Mouse (Mus musculus) kidney, postnatal 14 days (tissue): ENCODE measurements around the gene Pfkfb2.
A peak's percentile ranks its signal among the peaks of the same experiment; 100 is the strongest.

Experiments used
- DNase-seq: peaks from one replicate; pipeline ENCODE4 v3.0.0; 2022; ENCODE audit warnings: mixed read lengths

Gene Pfkfb2

DNA sequence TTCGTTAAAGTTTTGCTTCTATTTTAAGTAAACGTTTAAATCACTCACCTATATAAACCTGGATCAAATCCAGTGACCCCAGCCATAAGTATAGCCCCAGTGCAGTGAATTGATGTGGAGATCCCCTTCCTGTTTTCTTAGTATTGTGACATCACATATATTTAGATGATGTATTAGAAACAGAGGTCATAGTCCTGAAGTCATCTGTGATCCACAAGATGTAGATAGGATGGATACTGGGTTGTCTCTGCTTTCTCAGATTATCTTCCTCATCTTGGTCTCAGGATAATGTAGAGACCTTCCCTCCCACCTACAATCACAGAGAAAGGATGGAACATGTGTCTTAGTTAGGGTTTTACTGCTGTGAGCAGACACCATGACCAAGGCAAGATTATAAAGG, at the start of gene Pfkfb2:
Gene Pfkfb2 (minus strand): TSS at position 101 of the 400 bp plus-strand sequence.
- no peak for DNase-seq

GRCm38 (mm10) chr1:130776645-130777044, 47.6 kb upstream of the Pfkfb2 start:
- DNase-seq: no peak

DNA sequence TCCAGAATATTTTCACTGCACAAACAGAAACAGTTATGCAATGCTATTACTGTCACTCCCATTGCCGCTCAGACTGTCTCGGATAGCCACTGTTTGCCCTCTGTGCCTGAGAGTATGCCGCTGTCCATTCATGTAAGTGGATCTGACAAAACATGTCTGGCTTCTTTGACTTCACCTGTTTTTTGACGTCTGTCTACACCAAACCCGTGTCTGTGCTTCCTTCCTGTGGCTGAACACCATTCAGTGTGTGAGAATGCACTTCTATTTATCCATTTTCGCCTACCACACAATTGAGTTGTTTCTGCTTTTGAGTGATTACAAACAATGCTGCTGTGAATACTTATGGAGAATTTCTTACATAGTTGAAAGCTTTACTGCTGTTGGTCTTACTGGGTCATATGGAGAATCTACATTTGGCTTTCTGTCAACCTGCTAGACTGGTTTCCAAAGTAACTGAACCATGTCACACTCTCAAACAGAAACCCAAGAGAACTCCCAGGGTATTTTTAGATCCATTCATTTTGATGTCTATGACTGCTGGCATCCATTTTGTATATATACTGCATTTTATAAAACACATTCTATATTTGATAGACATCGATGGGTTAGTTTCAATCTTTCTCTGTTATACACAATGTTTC, 46.8 kb upstream of the Pfkfb2 start:
- no peak for DNase-seq

DNA sequence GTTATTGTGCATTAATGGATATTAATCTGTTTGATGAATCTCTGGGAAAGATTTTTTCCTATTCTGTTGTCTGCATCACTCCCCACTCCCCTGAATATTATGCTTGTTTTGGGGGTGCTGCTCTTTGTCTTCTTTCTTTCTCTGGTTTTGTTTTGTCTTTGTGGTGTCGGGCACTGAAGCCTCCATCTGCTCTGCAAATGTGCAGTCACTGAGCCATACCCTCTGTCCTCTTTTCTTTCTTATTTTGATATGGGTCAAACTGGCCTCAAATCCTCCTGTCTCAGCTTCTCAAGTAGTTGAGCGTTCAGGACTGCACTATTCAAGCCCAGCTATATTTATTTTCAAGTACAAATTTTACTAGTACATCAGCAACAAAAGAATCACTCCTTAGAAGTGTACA, 46.2 kb upstream of the Pfkfb2 start:
- DNase-seq: no peak

DNA sequence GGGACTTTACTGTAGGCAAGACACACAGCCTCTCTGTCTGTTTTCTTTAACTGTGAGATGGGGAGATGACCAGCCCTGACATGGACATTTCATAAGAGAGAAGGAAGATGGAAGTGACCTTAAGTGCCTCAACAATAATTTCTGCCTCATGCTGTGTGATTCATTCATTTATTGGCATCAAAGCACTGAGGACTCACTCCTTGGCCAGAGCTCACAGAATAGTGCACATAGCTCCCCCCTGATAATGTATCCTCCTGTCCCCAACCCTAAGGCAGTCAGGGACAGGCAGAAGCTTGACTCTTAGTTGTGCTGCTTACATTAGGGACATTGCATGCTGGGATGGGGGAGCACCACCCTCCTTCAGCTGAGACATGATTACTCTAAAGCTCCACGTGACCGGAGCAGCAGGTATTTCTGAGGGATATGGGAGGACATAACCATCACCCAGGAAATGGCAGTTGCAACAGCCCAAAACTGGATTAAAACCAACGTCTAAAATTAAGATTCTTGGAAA, 42.0 kb upstream of the Pfkfb2 start:
- DNase-seq: no peak

DNA sequence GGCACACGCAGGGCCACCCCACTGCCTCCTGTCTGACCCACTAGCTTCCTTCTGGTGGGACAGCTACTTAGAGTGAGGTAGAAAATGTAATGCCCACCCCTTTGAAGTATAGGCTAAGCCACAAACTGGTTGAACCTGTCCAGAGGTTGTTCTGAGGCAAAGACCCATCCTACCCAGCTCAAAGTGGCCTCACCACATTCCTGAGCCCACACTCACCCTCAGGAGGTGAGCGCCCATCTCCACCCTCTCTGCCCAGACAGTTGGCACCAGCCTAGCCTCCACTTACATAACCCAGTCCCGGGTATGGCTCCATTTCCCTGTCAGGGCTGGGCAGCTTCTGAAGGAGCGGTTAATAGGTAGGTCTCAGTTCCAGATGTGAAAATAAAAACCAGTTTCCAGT, 41.4 kb upstream of the Pfkfb2 start:
- DNase-seq: peak; percentile 12

GRCm38 (mm10) chr1:130769925-130770324, 40.9 kb upstream of the Pfkfb2 start:
- DNase-seq: no peak

- DNase-seq: no peak
These were observed 38.0 kb upstream of the Pfkfb2 start for GRCm38 (mm10) chr1:130767066-130767465.

- no peak for DNase-seq
These were observed 35.0 kb upstream of the Pfkfb2 start for GRCm38 (mm10) chr1:130764027-130764461.

DNA sequence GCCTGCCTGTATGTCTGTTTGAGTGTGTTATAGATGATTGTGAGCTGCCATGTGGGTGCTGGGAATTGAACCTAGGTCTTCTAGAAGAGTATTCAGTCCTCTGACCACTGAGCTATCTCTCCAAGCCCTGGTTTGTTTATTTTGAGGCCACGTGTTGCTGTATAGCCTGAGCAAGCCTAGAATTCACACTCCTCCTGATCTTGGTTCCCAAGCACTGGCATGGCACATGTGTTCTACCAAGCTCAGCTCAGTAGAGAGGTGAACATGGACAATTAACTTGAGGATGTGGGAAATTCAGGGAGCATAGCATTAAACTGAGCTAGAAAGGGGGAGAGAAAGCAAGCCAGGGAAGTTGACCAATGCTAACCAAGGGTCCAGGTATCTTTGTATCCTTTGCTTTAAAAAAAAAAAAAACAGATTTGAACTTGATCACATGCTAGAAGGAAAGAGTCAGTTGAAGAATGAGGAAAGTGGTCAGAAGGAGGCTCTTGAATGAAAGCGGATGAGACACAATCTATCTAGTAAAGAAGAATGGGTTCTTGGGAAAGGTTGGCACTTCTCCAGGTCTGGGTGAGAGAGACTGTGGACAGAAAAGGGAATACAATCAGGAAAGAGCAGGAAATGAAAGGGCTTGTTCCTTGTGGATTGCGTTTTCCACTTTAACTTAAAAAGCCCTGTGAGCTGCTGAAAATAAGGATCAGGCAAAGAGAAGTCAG, 33.1 kb upstream of the Pfkfb2 start:
- no peak for DNase-seq

- no peak for DNase-seq
These were observed 32.5 kb upstream of the Pfkfb2 start for GRCm38 (mm10) chr1:130761597-130761996.

DNA sequence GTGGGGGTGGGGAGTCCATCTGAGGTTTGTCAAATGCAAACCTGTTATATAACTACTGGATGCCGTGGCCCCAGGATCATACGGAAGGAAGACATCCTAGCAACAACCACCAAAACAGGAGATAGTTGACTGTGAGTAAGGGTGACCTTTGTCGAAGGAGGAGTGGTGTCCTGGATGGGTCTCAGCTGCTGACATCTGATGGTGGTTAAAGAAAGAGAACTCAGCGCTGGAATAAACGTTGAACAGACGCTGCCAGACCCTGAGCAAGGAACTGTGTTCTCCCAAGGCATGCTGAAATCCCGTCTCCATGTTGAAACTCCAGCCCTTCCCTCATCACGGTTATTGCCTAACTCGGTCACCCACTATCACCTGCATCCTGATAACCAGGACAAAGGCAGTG, 30.6 kb upstream of the Pfkfb2 start:
- no peak for DNase-seq

DNA sequence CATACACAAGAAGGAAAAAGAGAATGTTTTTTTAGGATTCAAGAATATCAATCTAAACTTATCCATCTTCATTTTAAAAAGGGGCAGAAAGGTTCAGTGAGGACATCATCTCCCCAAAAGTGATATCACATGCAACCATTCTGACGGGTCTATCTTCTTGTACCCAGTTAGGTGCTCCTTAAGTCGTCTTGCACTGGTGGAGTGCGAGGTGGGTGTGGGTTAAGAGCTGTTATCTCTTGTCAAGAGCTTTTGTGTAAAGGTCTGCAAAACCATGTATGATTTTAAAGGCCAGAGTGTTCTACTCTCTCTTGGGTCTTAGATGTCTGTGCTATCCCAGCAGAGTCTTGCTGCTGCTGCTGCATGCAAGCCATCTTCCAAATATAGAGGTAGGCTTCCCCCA, 17.8 kb upstream of the Pfkfb2 start:
- no peak for DNase-seq

GRCm38 (mm10) chr1:130745591-130745990, 16.5 kb upstream of the Pfkfb2 start:
- no peak for DNase-seq

DNA sequence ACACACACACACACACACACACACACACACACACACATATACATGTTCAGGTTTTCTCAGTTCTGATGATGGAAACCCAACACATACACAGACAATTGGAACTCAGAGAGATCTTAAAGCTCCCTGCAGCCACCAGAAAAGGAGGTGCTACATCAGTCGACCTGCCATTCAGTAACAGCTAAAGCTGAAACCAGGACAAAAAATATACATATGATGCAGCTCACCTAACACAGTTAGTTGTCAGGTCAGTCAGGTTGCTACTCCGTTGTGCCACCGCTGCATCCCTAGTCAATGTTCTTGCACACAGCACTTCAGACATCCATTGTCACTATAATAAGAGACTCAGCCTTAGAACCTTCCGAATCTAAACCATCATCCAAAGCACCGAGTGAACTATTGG, 15.9 kb upstream of the Pfkfb2 start:
- no peak for DNase-seq

GRCm38 (mm10) chr1:130744217-130744616, 15.2 kb upstream of the Pfkfb2 start:
- no peak for DNase-seq

DNA sequence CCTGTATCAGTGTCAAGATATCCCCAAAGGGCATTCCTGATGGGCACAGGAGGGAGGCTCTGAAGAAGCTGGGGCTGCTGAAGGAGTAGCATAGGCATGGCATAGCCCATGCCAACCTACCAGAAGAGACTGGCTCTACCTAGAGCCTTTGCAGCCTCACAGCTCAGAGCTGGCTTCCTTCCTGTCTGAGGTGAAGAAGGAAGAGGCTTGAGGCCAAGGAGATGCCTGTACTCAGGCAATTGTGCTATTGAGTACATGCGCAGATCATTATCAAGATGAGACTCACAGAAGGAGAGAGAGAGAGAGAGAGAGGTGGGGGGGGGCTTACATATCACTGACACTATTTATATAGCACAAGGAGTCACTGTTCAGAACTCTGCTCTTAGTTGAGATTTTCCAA, 14.7 kb upstream of the Pfkfb2 start:
- DNase-seq: no peak

DNA sequence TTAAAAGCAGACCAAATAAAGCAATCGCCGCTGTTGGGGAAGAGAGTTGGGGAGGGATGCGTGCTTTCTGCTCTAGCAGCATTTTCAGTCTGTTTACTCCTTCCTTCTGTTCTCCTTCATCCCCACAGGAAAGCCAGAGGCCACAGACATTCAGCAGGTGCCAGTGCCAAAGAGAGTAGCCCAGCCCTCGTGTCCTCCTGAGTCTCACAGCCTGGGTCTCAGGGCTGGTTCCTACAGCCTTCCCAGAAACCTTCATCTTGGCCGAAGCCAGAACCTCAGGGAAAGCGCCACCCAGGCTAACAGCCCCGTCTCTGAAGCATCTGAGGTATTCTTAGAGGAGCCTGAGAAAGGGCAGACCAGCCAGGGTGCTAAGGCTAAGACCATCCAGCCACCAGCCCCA, 13.1 kb upstream of the Pfkfb2 start:
- no peak for DNase-seq

GRCm38 (mm10) chr1:130740781-130741720, 12.0 kb upstream of the Pfkfb2 start:
- DNase-seq: no peak

DNA sequence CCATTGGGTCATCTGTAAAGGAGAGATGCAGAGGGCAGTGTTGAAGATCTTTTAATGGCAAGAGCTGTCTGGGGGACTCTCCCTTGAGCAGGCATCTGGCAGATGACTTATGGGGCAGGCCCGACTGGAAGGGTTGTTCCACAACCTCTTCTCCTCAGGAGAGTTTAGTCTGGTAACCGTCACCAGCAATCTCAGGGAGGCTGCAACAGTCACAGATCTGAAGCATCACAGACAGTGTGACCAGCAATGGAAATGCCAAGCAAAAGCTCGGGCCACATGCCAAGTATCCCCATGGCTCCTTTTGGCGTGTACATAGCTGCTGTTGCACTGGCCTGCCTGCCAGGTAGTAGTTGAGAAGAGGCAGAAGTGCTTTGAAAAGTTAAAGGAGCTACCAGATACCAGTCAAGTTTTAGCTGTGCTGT, 11.2 kb upstream of the Pfkfb2 start:
- DNase-seq: peak; percentile 19

DNA sequence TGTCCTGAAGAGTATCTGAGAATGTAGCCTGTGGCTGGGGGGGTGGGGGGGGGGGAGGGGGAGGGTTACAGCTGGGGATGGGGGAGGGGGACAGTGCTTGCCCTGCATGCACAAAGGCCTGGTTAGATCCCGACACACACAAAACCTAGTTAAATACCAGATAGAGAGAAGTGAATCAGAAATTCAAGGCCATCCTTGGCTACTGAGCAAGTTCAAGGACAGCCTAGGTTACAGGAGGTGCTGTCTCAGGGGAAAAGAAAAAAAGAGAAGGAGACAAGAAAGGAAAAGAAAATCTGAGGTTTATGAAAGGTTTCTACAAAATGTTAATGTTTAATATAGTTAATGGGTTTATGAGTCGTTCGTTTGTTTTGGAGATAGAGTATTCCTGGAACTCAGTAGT, 10.6 kb upstream of the Pfkfb2 start:
- no peak for DNase-seq

GRCm38 (mm10) chr1:130738551-130739106, 9.6 kb upstream of the Pfkfb2 start:
- DNase-seq: no peak

DNA sequence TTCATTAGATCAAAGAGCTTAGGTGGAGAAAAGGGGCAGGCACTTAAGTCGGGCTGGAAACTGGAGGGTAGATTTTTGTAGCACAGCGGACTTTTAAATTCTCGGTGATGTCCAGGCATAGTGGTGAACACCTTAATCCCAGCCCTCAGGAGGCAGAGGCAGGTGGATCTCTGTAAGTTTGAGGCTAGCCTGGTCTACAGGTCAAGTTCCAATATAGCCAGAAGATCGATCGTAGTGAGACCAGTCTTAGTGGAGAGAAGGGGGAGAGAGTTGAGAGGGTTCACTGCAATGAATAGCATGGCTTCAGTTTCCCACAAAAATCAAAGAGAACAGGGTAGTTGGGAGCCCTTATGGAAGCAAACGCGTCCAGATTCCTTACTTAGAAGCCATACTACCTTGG, 8.9 kb upstream of the Pfkfb2 start:
- DNase-seq: no peak
